Mouse (Mus musculus) liver, embryonic 14.5 days (tissue): ENCODE measurements around the gene Vegfb.

Experiments
- CTCF ChIP-seq: IDR thresholded peaks from 2 replicates; pipeline ENCODE4 v1.5.1; 2016; ENCODE audit warnings: antibody characterized with exemption, low read depth, control low read depth
- EP300 ChIP-seq: IDR thresholded peaks from 2 replicates; pipeline ENCODE4 v1.6.1; 2016; ENCODE audit warnings: antibody characterized with exemption, low read depth

- TF ChIP-seq EP300 (no peak), CTCF (no peak)
Observed at GRCm38 (mm10) chr19:6983621-6984020, 3.8 kb downstream of the Vegfb start.
